36 mouse cellular contexts compared by ENCODE assay signal in the genomic region with DNA sequence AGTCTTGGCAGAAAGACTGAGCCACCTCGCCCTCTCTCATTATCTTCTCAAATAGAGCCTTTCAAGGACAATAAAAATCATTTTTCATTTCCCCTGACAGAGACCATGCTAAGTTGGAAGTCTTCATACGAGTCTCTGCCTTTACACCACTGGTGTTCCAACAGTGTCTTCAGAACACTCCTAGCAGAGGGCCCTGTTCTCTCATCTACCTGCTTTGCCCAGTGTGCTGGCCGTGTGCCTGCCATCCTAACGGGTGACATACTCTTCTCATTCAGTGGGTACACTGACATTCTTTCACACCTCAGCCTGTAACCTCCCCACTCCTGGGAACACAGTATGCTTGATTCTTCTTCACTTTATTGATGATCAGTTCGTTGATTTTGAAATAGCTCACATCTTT. TPM values are rescaled to one million over a fixed set of nuclear protein-coding genes. Genes with fewer than 3 reads are reported as not detected.
"Had no signal": no experiment of that assay in that cellular context is flagged by ENCODE, and none has a peak within 500 bp of the region (broad histone marks: within the 10 kb centered on the region; RNA-seq: fewer than 3 reads in every experiment).

No protein-coding gene starts in this region.

- H3K4me1 ChIP-seq: hindbrain, embryonic 13.5 days; hindbrain, embryonic 15.5 days; intestine, embryonic 15.5 days; limb, embryonic 10.5 days; limb, embryonic 12.5 days had no signal

- H3K27me3 ChIP-seq: heart, embryonic 12.5 days; hindbrain, embryonic 13.5 days; hindbrain, embryonic 15.5 days; intestine, embryonic 15.5 days; limb, embryonic 12.5 days had no signal

- H3K4me3 ChIP-seq: heart, embryonic 10.5 days; heart, embryonic 12.5 days; hindbrain, embryonic 13.5 days; hindbrain, embryonic 15.5 days; intestine, embryonic 15.5 days; layer of hippocampus, adult 2 months; left cerebral cortex, adult 2 months; limb, embryonic 10.5 days; limb, embryonic 12.5 days had no signal

- H3K36me3 ChIP-seq: heart, embryonic 10.5 days; heart, embryonic 12.5 days; hindbrain, embryonic 13.5 days; hindbrain, embryonic 15.5 days; intestine, embryonic 15.5 days; limb, embryonic 10.5 days; limb, embryonic 12.5 days had no signal

- DNase-seq: gastrocnemius, postnatal 10 days; gastrocnemius, postnatal 36 days; heart, adult 18-20 months; heart, postnatal 14 days; heart, postnatal 36 days; kidney, adult 18-20 months; kidney, adult 8-10 months; kidney, postnatal 10 days; kidney, postnatal 25 days; kidney, postnatal 4 days; liver had no signal

- H3K27ac ChIP-seq: heart, embryonic 10.5 days; hindbrain, embryonic 13.5 days; hindbrain, embryonic 15.5 days; hindbrain, postnatal 0 days; intestine, embryonic 15.5 days; layer of hippocampus, adult 2 months; left cerebral cortex, adult 2 months; limb, embryonic 10.5 days; limb, embryonic 12.5 days had no signal

RNA-seq across cellular contexts. Expression of gene Astl, which starts 22.0 kb away (rescaled TPM):
- total RNA-seq: gastrocnemius, adult 18-20 months; gastrocnemius, postnatal 36 days; heart, adult 18-20 months; heart, adult 8-10 months; heart, postnatal 14 days; heart, postnatal 36 days; hindbrain, postnatal 0 days; layer of hippocampus, adult 2 months; layer of hippocampus, postnatal 10 days; layer of hippocampus, postnatal 25 days; left cerebral cortex, adult 2 months; left cerebral cortex, postnatal 14 days; left cerebral cortex, postnatal 36 days had no signal
- polyA plus RNA-seq: frontal cortex, adult 2 months; gonadal fat pad, adult 2 months; heart, embryonic 12.5 days; heart, embryonic 14.5 days; heart, embryonic 16.5 days; hindbrain, embryonic 11.5 days; hindbrain, embryonic 13.5 days; hindbrain, embryonic 15.5 days; hindbrain, postnatal 0 days; intestine, embryonic 15.5 days; intestine, postnatal 0 days; kidney, embryonic 14.5 days; kidney, embryonic 16.5 days; limb, embryonic 12.5 days; liver, embryonic 11.5 days had no signal
